ENCODE assay signal across 9 mouse cellular contexts in the genomic region with DNA sequence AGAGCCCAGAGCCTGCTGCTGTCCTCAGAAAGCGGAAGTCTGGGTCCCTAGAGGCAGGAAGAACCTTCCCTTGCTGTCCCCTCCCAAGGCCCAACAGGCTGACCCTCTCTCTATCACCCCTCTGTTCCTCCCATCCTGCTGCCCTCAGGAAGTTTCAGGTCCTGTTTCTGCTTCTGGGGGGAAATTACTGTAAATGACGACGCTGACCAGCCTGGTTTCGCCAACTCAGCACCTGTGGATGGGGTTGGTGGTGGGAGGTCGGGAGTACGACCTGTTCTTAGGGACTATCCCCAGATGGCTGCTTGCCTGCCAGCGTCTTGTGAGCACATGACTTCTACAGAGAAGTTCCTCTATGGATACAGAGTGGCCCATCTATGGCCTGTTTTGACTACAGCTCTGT. TPM values are rescaled to one million over a fixed set of nuclear protein-coding genes. Genes with fewer than 3 reads are reported as not detected.
DNase-seq lines count a peak whose midpoint lies in the region; ATAC-seq lines count a peak whose summit lies in the region.
"Had no signal": no experiment of that assay in that cellular context is flagged by ENCODE, and none has a peak within 500 bp of the region (broad histone marks: within the 10 kb centered on the region; RNA-seq: fewer than 3 reads in every experiment).

A gene (minus strand): TSS at position 87 of the 400 bp plus-strand sequence.

- DNase-seq in left cerebral cortex, adult 18-20 months (ENCODE audit: low spot score in 2 of 2): no peak
- no peak for DNase-seq in left cerebral cortex, adult 11 months (ENCODE audit: low spot score)
- no peak for DNase-seq in layer of hippocampus, postnatal 25 days (ENCODE audit: extremely low spot score in 1 of 2, low spot score in 1 of 2)
- no peak for DNase-seq in ovary, postnatal 10 days (ENCODE audit: low spot score)
- DNase-seq in cerebellum, adult 18-20 months: no peak

- H3K4me3 ChIP-seq in embryonic facial prominence, embryonic 12.5 days: no peak within 1 kb of the TSS
- no peak within 1 kb of the TSS for H3K4me3 ChIP-seq in heart, embryonic 13.5 days
- H3K4me3 ChIP-seq in midbrain, embryonic 12.5 days: no peak within 1 kb of the TSS

- H3K9ac ChIP-seq in embryonic facial prominence, embryonic 12.5 days: no peak within 1 kb of the TSS
- no peak within 1 kb of the TSS for H3K9ac ChIP-seq in heart, embryonic 13.5 days
- H3K9ac ChIP-seq in midbrain, embryonic 12.5 days (replicated peaks): no peak within 1 kb of the TSS

- no peaks in the 10 kb centered on the region for H3K27me3 ChIP-seq in embryonic facial prominence, embryonic 12.5 days
- peaks cover 80% of the 10 kb centered on the region for H3K27me3 ChIP-seq in heart, embryonic 13.5 days (replicated peaks)
- H3K27me3 ChIP-seq in midbrain, embryonic 12.5 days: peaks cover 16% of the 10 kb centered on the region; the same call in 1 of the 2 replicates

- H3K27ac ChIP-seq in embryonic facial prominence, embryonic 12.5 days: no peak within 1 kb of the TSS
- no peak within 1 kb of the TSS for H3K27ac ChIP-seq in heart, embryonic 13.5 days (replicated peaks)
- peak within 1 kb of the TSS; percentile 42; the same call in 1 of the 2 replicates for H3K27ac ChIP-seq in midbrain, embryonic 12.5 days (replicated peaks)

- WGBS in embryonic facial prominence, embryonic 12.5 days: 68% methylated on average over 7 of the region's 7 CpGs
- 59% methylated on average over 7 of the region's 7 CpGs for WGBS in heart, embryonic 13.5 days
- whole genome bisulfite sequencing in midbrain, embryonic 12.5 days: 74% methylated on average over 7 of the region's 7 CpGs

- H3K9me3 ChIP-seq in embryonic facial prominence, embryonic 12.5 days: no peaks in the 10 kb centered on the region
- H3K9me3 ChIP-seq in heart, embryonic 13.5 days: no peaks in the 10 kb centered on the region
- H3K9me3 ChIP-seq in midbrain, embryonic 12.5 days: no peaks in the 10 kb centered on the region
- H3K9me3 ChIP-seq: G1E had no signal

- no peaks in the 10 kb centered on the region for H3K36me3 ChIP-seq in embryonic facial prominence, embryonic 12.5 days
- no peaks in the 10 kb centered on the region for H3K36me3 ChIP-seq in heart, embryonic 13.5 days
- H3K36me3 ChIP-seq in midbrain, embryonic 12.5 days: no peaks in the 10 kb centered on the region
- H3K36me3 ChIP-seq: G1E had no signal

- ATAC-seq in embryonic facial prominence, embryonic 12.5 days (ENCODE audit: insufficient number of reproducible peaks, insufficient read depth, low FRiP score, low TSS enrichment): no peak
- ATAC-seq in heart, embryonic 13.5 days (ENCODE audit: extremely low read depth, insufficient number of reproducible peaks, low FRiP score, low TSS enrichment): no peak
- ATAC-seq in midbrain, embryonic 12.5 days (ENCODE audit: low FRiP score, low read depth): no peak

- no peak within 1 kb of the TSS for H3K4me2 ChIP-seq in embryonic facial prominence, embryonic 12.5 days (replicated peaks)
- H3K4me2 ChIP-seq in heart, embryonic 13.5 days: no peak within 1 kb of the TSS
- H3K4me2 ChIP-seq in midbrain, embryonic 12.5 days (replicated peaks): no peak within 1 kb of the TSS

- no peaks in the 10 kb centered on the region for H3K4me1 ChIP-seq in embryonic facial prominence, embryonic 12.5 days
- no peaks in the 10 kb centered on the region for H3K4me1 ChIP-seq in heart, embryonic 13.5 days
- peaks cover 10% of the 10 kb centered on the region; the same call in 1 of the 2 replicates for H3K4me1 ChIP-seq in midbrain, embryonic 12.5 days

RNA-seq across cellular contexts. Expression of the gene that starts here (rescaled TPM):
- total RNA-seq in left cerebral cortex, adult 18-20 months (2021): 10 to 100 TPM; 53.1 to 57.5 TPM
- 28.2 and 29.7 TPM in 2 replicates for polyA plus RNA-seq in embryonic facial prominence, embryonic 12.5 days (2016; fragmentation: Nextera tagmentation; extraction: Ambion mirVana)
- polyA plus RNA-seq in heart, embryonic 13.5 days (2015; fragmentation: Nextera tagmentation; extraction: Ambion mirVana): 31.0 and 37.2 TPM in 2 replicates
- total RNA-seq in layer of hippocampus, postnatal 25 days (2021): 10 to 100 TPM; 50.7 to 56.9 TPM
- 30.2 and 38.4 TPM in 2 replicates for polyA plus RNA-seq in midbrain, embryonic 12.5 days (2016; fragmentation: Nextera tagmentation; extraction: Ambion mirVana)
